Mouse (Mus musculus) effector memory CD4-positive, alpha-beta T cell, adult 5 months (primary cell): ENCODE data around the gene Lipo2. TPM values are rescaled to one million over a fixed set of nuclear protein-coding genes. Genes with fewer than 3 reads are reported as not detected.

ENCODE experiments used
- polyA plus RNA-seq: library from polyadenylated mRNA; unstranded; fragments of 100-300 nt; shearing (Covaris generic); gene quantifications from one replicate; pipeline ENCODE4 v1.2.1, GENCODE M21; 2017

Lipo2 gene
- 0.47 TPM for polyA plus RNA-seq

GRCm38 (mm10) chr19:33751259-33751658, at the start of gene Lipo2:
Lipo2 (minus strand) TSS chr19:33751359.

GRCm38 (mm10) chr19:33787359-33787758, 36.2 kb upstream of the Lipo2 start, which contains the start of gene Lipo1:
Lipo1 (minus strand) TSS chr19:33787459.

DNA sequence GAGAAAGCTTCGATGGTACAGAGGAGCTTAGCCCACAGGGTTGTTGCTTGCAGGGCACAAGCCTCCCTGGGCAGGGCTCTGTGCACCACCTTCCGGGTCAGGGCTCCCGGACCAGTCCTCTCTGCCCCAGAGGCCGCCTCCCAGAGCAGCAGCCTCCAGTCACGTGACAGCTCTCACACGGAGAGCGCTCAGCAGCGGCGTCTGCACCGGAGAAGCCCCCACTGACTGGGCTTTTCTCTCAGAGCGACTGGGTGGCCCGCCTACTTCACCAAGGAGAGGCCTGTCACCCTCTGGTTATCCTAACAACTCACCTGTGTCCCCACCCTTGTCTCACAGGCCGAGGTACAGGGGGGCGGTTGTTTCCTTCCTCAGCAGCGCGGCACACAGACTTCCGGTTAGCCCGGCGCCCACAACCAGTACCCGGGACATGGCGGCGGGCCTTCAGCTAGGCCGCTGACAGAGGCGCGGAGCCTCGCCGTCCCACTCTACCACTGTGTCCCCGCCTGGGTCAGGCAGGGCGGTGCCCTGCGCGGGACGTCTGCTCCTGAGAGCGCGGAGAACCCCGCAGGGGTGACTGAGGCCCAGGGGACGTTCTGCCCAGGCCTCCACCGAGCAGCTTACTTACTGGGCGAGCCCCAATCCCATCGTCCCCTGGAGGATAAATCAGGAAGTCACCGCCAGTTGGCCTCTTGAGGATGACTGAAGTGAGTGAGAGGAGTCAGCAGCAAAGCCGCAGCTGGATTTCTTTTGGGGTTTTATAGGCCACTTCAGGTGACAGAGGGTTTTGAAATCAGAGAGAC, 10.3 kb upstream of the Lipo2 start, which contains the start of gene Lipo3:
Lipo3 (minus strand) TSS at position 665 of the 800 bp plus-strand sequence.

Other genes with a start within 250 kb of the Lipo2 start
- gene Lipo4, start 233.6 kb downstream of the Lipo2 start, polyA plus RNA-seq = not detected
- not detected for gene Gm8978, start 126.1 kb downstream of the Lipo2 start, polyA plus RNA-seq
- gene Lipo3, start 10.6 kb upstream of the Lipo2 start, polyA plus RNA-seq = 16.7 TPM
- gene Lipo1, start 36.1 kb upstream of the Lipo2 start, polyA plus RNA-seq = not detected
- 0.26 TPM for gene Lipf, start 209.8 kb upstream of the Lipo2 start, polyA plus RNA-seq